Mouse (Mus musculus): ENCODE measurements at regions not wholly inside any gene's neighbourhood (a gene's known extent, or its start where the extent isn't known, plus 50 kb on each side); places are given as distances from the start of the nearest gene placed in this dataset.

- intact Hi-C loops (cut with DNase I), result no loop called here
- DNase-seq, result no peak
Observed at GRCm38 (mm10) chr5:91303702-91304101, 99.1 kb downstream of the Btc start.

- intact Hi-C loops (cut with DNase I), result loop anchor here (5.0 kb wide), 3 partner anchors 220 to 645 kb away; no protein-coding TSS in a partner anchor
- no peak for DNase-seq
Observed at GRCm38 (mm10) chr5:91307031-91307430, 95.8 kb downstream of the Btc start.
